Mouse (Mus musculus): ENCODE measurements around the gene Vkorc1l1. TPM values are rescaled to one million over a fixed set of nuclear protein-coding genes. Genes with fewer than 3 reads are reported as not detected.
A peak's percentile ranks its signal among the peaks of the same experiment; 100 is the strongest.

The Vkorc1l1 gene
- polyA plus RNA-seq, 1 experiment, result 19.3 TPM

DNA sequence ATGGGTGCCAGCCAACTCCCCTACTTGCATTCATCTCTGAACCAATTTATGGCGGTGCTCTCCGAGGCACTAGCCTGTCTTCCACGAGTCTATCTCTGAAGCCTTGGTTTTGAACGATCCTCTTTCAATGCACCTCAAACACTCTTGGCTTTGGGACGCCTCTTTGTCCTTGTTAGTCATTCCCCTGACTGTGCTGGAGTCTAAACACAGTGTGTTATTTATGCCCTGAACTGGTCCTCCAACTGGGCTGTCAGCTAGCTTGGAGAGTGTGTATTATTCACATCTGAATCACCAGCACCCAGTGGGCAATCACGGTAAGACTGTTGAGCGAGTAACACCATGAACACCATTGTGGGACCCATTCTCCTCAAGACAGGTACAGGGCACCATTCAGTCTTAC is 85.9 kb downstream of the Vkorc1l1 start:
- TF ChIP-seq POLR2A (IDR thresholded peaks at IDR 0.05; ENCODE audit: low read depth, low read length) (no peak), CTCF (conservative IDR thresholded peaks at IDR 0.05; ENCODE audit: insufficient read depth, insufficient read length, low read depth, low read length) (no peak)
- Histone ChIP-seq H3K27ac (ENCODE audit: insufficient read depth, low read depth, low read length) (peak overlapping the region; percentile 88), H3K36me3 (ENCODE audit: control insufficient read depth, insufficient read depth, low read length) (no peaks in the 10 kb centered on the region), H3K4me1 (ENCODE audit: control insufficient read depth, insufficient read depth, low read length) (peaks cover 9% of the 10 kb centered on the region; the same call in 1 of the 2 replicates), H3K27me3 (replicated peaks; ENCODE audit: control insufficient read depth, insufficient read depth, low read length) (no peaks in the 10 kb centered on the region), H3K4me3 (ENCODE audit: insufficient read depth, low read depth, low read length) (no peak overlapping the region)
- 74% methylated on average over 7 of the region's 7 CpGs for WGBS
- no peak for DNase-seq

DNA sequence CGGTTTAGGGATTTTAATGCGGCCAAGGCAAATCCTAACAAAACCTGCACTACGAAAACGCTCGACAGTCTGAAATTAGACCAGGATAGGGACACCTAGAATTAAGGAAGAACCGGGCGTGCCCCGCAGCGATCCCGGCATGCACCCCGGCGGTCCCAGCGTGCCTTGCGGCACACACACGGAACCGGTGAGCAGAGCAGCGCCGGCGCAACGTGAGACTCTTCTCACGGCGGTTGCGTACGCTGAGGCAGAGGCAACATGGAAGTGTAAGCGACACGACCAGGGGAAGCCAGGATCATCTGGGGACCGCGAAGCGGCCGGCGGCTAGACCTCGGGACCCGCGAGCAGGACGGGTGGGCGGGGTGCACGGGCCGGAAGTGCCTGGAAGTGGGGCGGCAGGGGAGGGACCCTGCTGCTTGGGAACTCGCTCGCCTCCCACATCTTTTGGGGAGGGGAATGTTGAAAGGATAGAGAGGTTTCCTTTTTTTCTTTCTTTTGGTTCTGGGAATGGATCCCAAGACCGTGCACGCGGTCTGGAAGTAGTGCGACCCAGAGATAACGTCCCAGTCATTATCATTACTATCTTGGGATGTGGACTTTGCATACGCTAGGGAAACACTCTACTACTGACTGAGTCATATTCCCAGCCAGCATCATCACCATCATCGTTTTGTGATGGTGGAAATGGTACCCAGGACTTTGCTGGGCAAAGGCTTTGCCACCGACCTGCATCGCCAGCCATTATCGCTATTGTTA is 87.5 kb downstream of the Vkorc1l1 start, which contains the start of the genes Asl and Crcp:
Gene Asl, minus strand, starts transcription at position 106 of the 756 bp plus-strand sequence.
Gene Crcp, plus strand, starts transcription at position 149 of the 756 bp plus-strand sequence.
- H3K4me1 ChIP-seq (ENCODE audit: control insufficient read depth, insufficient read depth, low read length), result peaks cover 9% of the 10 kb centered on the region; the same call in 1 of the 2 replicates
- TF ChIP-seq POLR2A (IDR thresholded peaks at IDR 0.05; ENCODE audit: low read depth, low read length), result peak; percentile 38
- TF ChIP-seq CTCF (conservative IDR thresholded peaks at IDR 0.05; ENCODE audit: insufficient read depth, insufficient read length, low read depth, low read length), result no peak
- 2% methylated on average over 51 of the region's 51 CpGs for WGBS
- peak; percentile 93 for DNase-seq
- H3K27me3 ChIP-seq (replicated peaks; ENCODE audit: control insufficient read depth, insufficient read depth, low read length), result no peaks in the 10 kb centered on the region
- peak within 1 kb of the TSS; percentile 79 for H3K27ac ChIP-seq (ENCODE audit: insufficient read depth, low read depth, low read length)
- peak within 1 kb of the TSS; percentile 63 for H3K4me3 ChIP-seq (ENCODE audit: insufficient read depth, low read depth, low read length)
- no peaks in the 10 kb centered on the region for H3K36me3 ChIP-seq (ENCODE audit: control insufficient read depth, insufficient read depth, low read length)

- H3K36me3 ChIP-seq (ENCODE audit: control insufficient read depth, insufficient read depth, low read length), result no peaks in the 10 kb centered on the region
- no peaks in the 10 kb centered on the region for H3K27me3 ChIP-seq (replicated peaks; ENCODE audit: control insufficient read depth, insufficient read depth, low read length)
- H3K27ac ChIP-seq (ENCODE audit: insufficient read depth, low read depth, low read length), result no peak overlapping the region
- TF ChIP-seq POLR2A (IDR thresholded peaks at IDR 0.05; ENCODE audit: low read depth, low read length) (no peak), CTCF (conservative IDR thresholded peaks at IDR 0.05; ENCODE audit: insufficient read depth, insufficient read length, low read depth, low read length) (no peak)
- peaks cover 6% of the 10 kb centered on the region; the same call in 1 of the 2 replicates for H3K4me1 ChIP-seq (ENCODE audit: control insufficient read depth, insufficient read depth, low read length)
- DNase-seq, result peak; percentile 29
- 84% methylated on average over 19 of the region's 19 CpGs for WGBS
- no peak overlapping the region for H3K4me3 ChIP-seq (ENCODE audit: insufficient read depth, low read depth, low read length)
These were observed 89.9 kb downstream of the Vkorc1l1 start for GRCm38 (mm10) chr5:130031410-130032390.

DNA sequence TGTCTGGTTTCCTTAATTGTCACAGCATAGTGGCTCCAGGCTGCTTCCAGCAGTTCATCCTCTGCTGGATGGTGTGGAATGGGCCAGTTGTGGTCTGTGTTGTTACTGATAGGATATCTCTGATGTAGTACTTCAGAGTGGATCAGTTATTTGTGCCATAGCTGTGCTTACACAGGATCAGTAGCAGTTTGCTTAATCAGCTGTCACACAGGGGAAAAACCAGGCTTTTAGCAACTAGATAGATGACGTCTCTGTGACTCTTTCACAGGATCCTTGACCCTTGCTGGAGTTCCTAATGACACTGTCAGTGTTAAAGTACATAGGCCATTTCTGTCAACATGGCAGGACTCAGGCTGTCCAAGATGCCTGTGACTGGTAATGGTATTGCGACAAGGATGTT is 92.1 kb downstream of the Vkorc1l1 start:
- Histone ChIP-seq H3K27me3 (replicated peaks; ENCODE audit: control insufficient read depth, insufficient read depth, low read length) (no peaks in the 10 kb centered on the region), H3K36me3 (ENCODE audit: control insufficient read depth, insufficient read depth, low read length) (no peaks in the 10 kb centered on the region), H3K4me3 (ENCODE audit: insufficient read depth, low read depth, low read length) (no peak overlapping the region), H3K4me1 (ENCODE audit: control insufficient read depth, insufficient read depth, low read length) (no peaks in the 10 kb centered on the region; the same call in 1 of the 2 replicates), H3K27ac (ENCODE audit: insufficient read depth, low read depth, low read length) (no peak overlapping the region)
- DNase-seq, result no peak
- 66% methylated on average over 2 of the region's 2 CpGs for WGBS
- no peak for TF ChIP-seq POLR2A (IDR thresholded peaks at IDR 0.05; ENCODE audit: low read depth, low read length)
- TF ChIP-seq CTCF (conservative IDR thresholded peaks at IDR 0.05; ENCODE audit: insufficient read depth, insufficient read length, low read depth, low read length), result no peak

Other genes with a start within 250 kb of the Vkorc1l1 start
- gene Sept14, start 233.5 kb upstream of the Vkorc1l1 start, polyA plus RNA-seq (2012; rRNA removed), result not detected in 2 replicates
- 91.8 and 128 TPM in 2 replicates for gene Mrps17, start 226.5 kb upstream of the Vkorc1l1 start, polyA plus RNA-seq (2012; rRNA removed)
- gene Nipsnap2, start 216.9 kb upstream of the Vkorc1l1 start, polyA plus RNA-seq (2012; rRNA removed), result 77.0 and 89.8 TPM in 2 replicates
- 37.6 and 42.8 TPM in 2 replicates for gene Psph, start 154.5 kb upstream of the Vkorc1l1 start, polyA plus RNA-seq (2012; rRNA removed)
- 19.5 and 20.7 TPM in 2 replicates for gene Sumf2, start 95.0 kb upstream of the Vkorc1l1 start, polyA plus RNA-seq (2012; rRNA removed)
- gene Chchd2, start 54.5 kb upstream of the Vkorc1l1 start, polyA plus RNA-seq (2012; rRNA removed), result 1,042 and 1,503 TPM in 2 replicates
- gene Zbed5, start 46.2 kb upstream of the Vkorc1l1 start, polyA plus RNA-seq (2012; rRNA removed), result 0.54 and 0.61 TPM in 2 replicates
- gene Phkg1, start 43.4 kb upstream of the Vkorc1l1 start, polyA plus RNA-seq (2012; rRNA removed), result 3.2 and 3.7 TPM in 2 replicates
- 5.7 and 7.4 TPM in 2 replicates for gene Nupr1l, start 33.4 kb upstream of the Vkorc1l1 start, polyA plus RNA-seq (2012; rRNA removed)
- gene Gusb, start 61.1 kb downstream of the Vkorc1l1 start, polyA plus RNA-seq (2012; rRNA removed), result 26.0 and 26.5 TPM in 2 replicates
- gene Asl, start 87.3 kb downstream of the Vkorc1l1 start, polyA plus RNA-seq (2012; rRNA removed), result 440 and 469 TPM in 2 replicates
- 14.4 and 19.3 TPM in 2 replicates for gene Crcp, start 87.3 kb downstream of the Vkorc1l1 start, polyA plus RNA-seq (2012; rRNA removed)
- gene Tpst1, start 131.4 kb downstream of the Vkorc1l1 start, polyA plus RNA-seq (2012; rRNA removed), result 8.0 and 8.7 TPM in 2 replicates
- gene Kctd7, start 202.9 kb downstream of the Vkorc1l1 start, polyA plus RNA-seq (2012; rRNA removed), result 2.4 and 4.3 TPM in 2 replicates
- gene Rabgef1, start 229.8 kb downstream of the Vkorc1l1 start, polyA plus RNA-seq (2012; rRNA removed), result 18.4 and 20.9 TPM in 2 replicates

All from kidney, adult 2 months (tissue).